In genomic region chr19:40762023-40762759, GRCm38 (mm10) we compare ENCODE assay signal across 8 mouse cellular contexts. TPM values are rescaled to one million over a fixed set of nuclear protein-coding genes. Genes with fewer than 3 reads are reported as not detected.
DNase-seq lines count a peak whose midpoint lies in the region; ATAC-seq lines count a peak whose summit lies in the region.

No protein-coding gene starts in this region.

- DNase-seq in CD4-positive helper T cell, adult 2 months (ENCODE audit: low read depth, low spot score): peak; percentile 46
- DNase-seq in adrenal gland, postnatal 14 days: peak; percentile 58
- DNase-seq in left cerebral cortex, postnatal 36 days (ENCODE audit: low spot score in 2 of 2): peak; percentile 47 to 55
- DNase-seq in spleen, postnatal 36 days (ENCODE audit: low spot score in 2 of 2): peak; percentile 15 to 47
- DNase-seq in cerebellum, postnatal 14 days: no peak

- H3K36me3 ChIP-seq in forebrain, embryonic 16.5 days (ENCODE audit: control insufficient read depth, insufficient read depth): no peaks in the 10 kb centered on the region

- H3K4me3 ChIP-seq in forebrain, embryonic 16.5 days (replicated peaks; ENCODE audit: low read length): peak overlapping the region; percentile 30

- no peaks in the 10 kb centered on the region for H3K27me3 ChIP-seq in forebrain, embryonic 16.5 days (replicated peaks; ENCODE audit: control insufficient read depth, insufficient read depth, low read length)

- H3K4me2 ChIP-seq in forebrain, embryonic 16.5 days (ENCODE audit: low read length): peak overlapping the region; percentile 53

- WGBS in forebrain, embryonic 16.5 days: 29% methylated on average over 22 of the region's 22 CpGs

- ATAC-seq in forebrain, embryonic 16.5 days: peak; percentile 49
- peak; percentile 63 for ATAC-seq in inflammation-experienced regulatory T-cells, adult 6 months
- ATAC-seq in megakaryocyte progenitor cell, adult 5-6 weeks (replicated peaks; ENCODE audit: poor library complexity): peak; percentile 60

- H3K4me1 ChIP-seq in forebrain, embryonic 16.5 days (replicated peaks; ENCODE audit: control insufficient read depth, insufficient read depth, low read length): peaks cover 8% of the 10 kb centered on the region

- H3K9ac ChIP-seq in forebrain, embryonic 16.5 days (replicated peaks; ENCODE audit: low read depth, low read length): peak overlapping the region; percentile 18

- H3K27ac ChIP-seq in forebrain, embryonic 16.5 days (ENCODE audit: low read length): no peak overlapping the region

- no peaks in the 10 kb centered on the region for H3K9me3 ChIP-seq in forebrain, embryonic 16.5 days (ENCODE audit: control insufficient read depth, low read length)

- intact Hi-C loops in left cerebral cortex, postnatal 36 days (cut with DNase I): no loop called here

RNA-seq across cellular contexts. Expression of gene Cc2d2b, which starts 13.6 kb away (rescaled TPM):
- 0.30 TPM in 1 of 2 replicates, not detected in the other for total RNA-seq in adrenal gland, postnatal 14 days (2021)
- polyA plus RNA-seq in forebrain, embryonic 16.5 days (2015; fragmentation: Nextera tagmentation; extraction: Ambion mirVana): 0.20 and 0.60 TPM in 2 replicates
- under 1 TPM in 2 of 3 experiments, not detected in 1; 0.13 to 0.15 TPM for polyA plus RNA-seq in inflammation-experienced regulatory T-cells, adult 6 months (2017; shearing (Covaris generic))
- total RNA-seq in left cerebral cortex, postnatal 36 days (2021): 1 to 10 TPM in 1 of 2 experiments, under 1 TPM in 1; 0.39 to 1.3 TPM
- 0.15 and 0.81 TPM in 2 replicates for total RNA-seq in megakaryocyte progenitor cell, adult 5-6 weeks (2015)
- total RNA-seq in megakaryocyte progenitor cell, adult 5-6 weeks (2017): 0.37 TPM in 1 of 2 replicates, not detected in the other

Comparison
In these comparisons a context has a peak if more than half of its experiments do, and no peak if none do; other contexts are left out.
1. DNase-seq: peak in CD4-positive helper T cell, adult 2 months (single experiment), adrenal gland, postnatal 14 days (single experiment), left cerebral cortex, postnatal 36 days (2 of 2) and spleen, postnatal 36 days (2 of 2); none in cerebellum, postnatal 14 days (0 of 2).
2. Peak in every context shown above with its lines, with median percentiles within 50 percentile points of each other: ATAC-seq.